9 mouse cellular contexts compared by ENCODE assay signal in the genomic region with DNA sequence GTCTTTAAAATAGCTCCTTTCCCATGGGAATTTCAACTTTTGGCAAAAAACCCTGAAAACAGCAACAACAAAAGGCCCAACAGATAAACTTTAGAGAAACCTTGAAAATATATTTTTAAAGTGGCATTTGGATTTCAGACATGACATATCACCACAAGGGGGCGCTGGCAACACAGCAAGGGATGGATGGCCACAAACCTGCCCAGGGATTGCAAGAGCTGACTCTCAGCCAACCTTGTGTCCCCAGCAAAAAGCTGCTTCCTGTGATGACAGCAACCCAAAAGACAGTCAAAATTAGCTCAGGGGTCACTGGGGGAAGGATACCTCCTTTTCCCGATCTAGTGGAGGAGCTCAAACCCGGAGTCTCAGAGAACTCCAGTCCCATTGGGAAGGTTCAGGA. TPM values are rescaled to one million over a fixed set of nuclear protein-coding genes. Genes with fewer than 3 reads are reported as not detected.
DNase-seq lines count a peak whose midpoint lies in the region; ATAC-seq and TF ChIP-seq lines count a peak whose summit lies in the region.
"Had no signal": no experiment of that assay in that cellular context is flagged by ENCODE, and none has a peak within 500 bp of the region (broad histone marks: within the 10 kb centered on the region; RNA-seq: fewer than 3 reads in every experiment).

No protein-coding gene starts in this region.

- no peak overlapping the region; the same call in 1 of the 2 replicates for H3K27ac ChIP-seq in ES-E14 (ENCODE audit: insufficient read depth, low read depth, low read length, poor library complexity, severe bottlenecking)
- H3K27ac ChIP-seq in embryonic facial prominence, embryonic 10.5 days (replicated peaks), result no peak overlapping the region
- H3K27ac ChIP-seq: macrophage had no signal

- no peaks in the 10 kb centered on the region for H3K9me3 ChIP-seq in ES-E14 (ENCODE audit: control insufficient read depth, insufficient read depth, low read depth, low read length)
- no peaks in the 10 kb centered on the region for H3K9me3 ChIP-seq in embryonic facial prominence, embryonic 10.5 days

- no peak overlapping the region for H3K9ac ChIP-seq in ES-E14 (ENCODE audit: insufficient read depth, low read depth, low read length, poor library complexity, severe bottlenecking)

- in situ Hi-C loops in ES-E14 (cut with MboI; ENCODE audit: low sequenced_read_pairs in 2 of 2, unreplicated experiment in 2 of 2), result no loop called here

- 6% methylated on average over 3 of the region's 3 CpGs for WGBS in embryonic facial prominence, embryonic 10.5 days

- H3K4me3 ChIP-seq in ES-E14 (ENCODE audit: insufficient read depth in 1 of 2, low read depth in 1 of 2, low read length in 2 of 2, poor library complexity in 1 of 2, severe bottlenecking in 1 of 2), result no peak overlapping the region
- H3K4me3 ChIP-seq in embryonic facial prominence, embryonic 10.5 days, result no peak overlapping the region

- DNase-seq in ES-E14 (ENCODE audit: low read depth, low spot score), result no peak
- DNase-seq in adrenal gland, postnatal 36 days, result peak; percentile 85 to 90
- peak; percentile 83 for DNase-seq in embryonic facial prominence, embryonic 10.5 days (ENCODE audit: low spot score)
- DNase-seq in heart, postnatal 25 days (ENCODE audit: low spot score), result peak; percentile 49
- peak; percentile 63 to 92 for DNase-seq in layer of hippocampus, postnatal 25 days (ENCODE audit: extremely low spot score in 1 of 2, low spot score in 1 of 2)
- DNase-seq in right cerebral cortex, postnatal 36 days (ENCODE audit: low spot score in 2 of 2), result peak; percentile 39 to 44
- DNase-seq in yolk sac, embryonic 10.5 days (ENCODE audit: low spot score), result peak; percentile 51

- ATAC-seq in megakaryocyte, adult 5-6 weeks (ENCODE audit: poor library complexity, severe bottlenecking), result peak; percentile 96

- H3K36me3 ChIP-seq in ES-E14 (ENCODE audit: control insufficient read depth, insufficient read depth, low read length, poor library complexity, severe bottlenecking), result no peaks in the 10 kb centered on the region
- no peaks in the 10 kb centered on the region for H3K36me3 ChIP-seq in embryonic facial prominence, embryonic 10.5 days (replicated peaks)

- peaks cover 5% of the 10 kb centered on the region; the same call in 1 of the 2 replicates for H3K27me3 ChIP-seq in embryonic facial prominence, embryonic 10.5 days (replicated peaks; ENCODE audit: low read depth, poor library complexity, severe bottlenecking)

- intact Hi-C loops in heart, postnatal 25 days (cut with DNase I), result loop anchor here (1.0 kb wide), 2 partner anchors 204 to 232 kb away; no protein-coding TSS in a partner anchor

- H3K4me1 ChIP-seq in ES-E14 (ENCODE audit: control insufficient read depth in 2 of 2, insufficient read depth in 2 of 2, low read length in 2 of 2, poor library complexity in 1 of 2), result peaks cover 4 to 14% of the 10 kb centered on the region in 2 experiments; a peak in 2 of 4 replicates
- peaks cover 16% of the 10 kb centered on the region for H3K4me1 ChIP-seq in embryonic facial prominence, embryonic 10.5 days

TF ChIP-seq in ES-E14, 5 proteins besides CTCF, POLR2A, EP300 and RAD21:
- TF ChIP-seq ZC3H11A (IDR thresholded peaks at IDR 0.05; ENCODE audit: borderline replicate concordance, low read depth, low read length) (peak; percentile 39; the same call in 1 of the 2 replicates), MAFK (IDR thresholded peaks at IDR 0.05; ENCODE audit: insufficient read depth, low read depth, low read length) (no peak)

RNA-seq across cellular contexts. Expression of gene Cyp2u1, which starts 17.2 kb away (rescaled TPM):
- 1.7 and 2.6 TPM in 2 replicates for total RNA-seq in ES-E14 (2012; rRNA removed)
- total RNA-seq in adrenal gland, postnatal 36 days (2021), result 10 to 100 TPM in 1 of 2 experiments, 1 to 10 TPM in 1; 7.9 to 22.7 TPM
- polyA plus RNA-seq in embryonic facial prominence, embryonic 10.5 days (2016; fragmentation: Nextera tagmentation; extraction: Ambion mirVana), result 0.69 and 1.5 TPM in 2 replicates
- total RNA-seq in heart, postnatal 25 days (2021), result 10 to 100 TPM; 33.7 to 34.8 TPM
- total RNA-seq in layer of hippocampus, postnatal 25 days (2021), result 10 to 100 TPM; 15.9 to 17.5 TPM
- 0.18 TPM in 1 of 2 replicates, not detected in the other for total RNA-seq in megakaryocyte, adult 5-6 weeks (2015)
- total RNA-seq in megakaryocyte, adult 5-6 weeks (2017), result 0.15 and 0.20 TPM in 2 replicates

RNA-seq across cellular contexts. Expression of gene Hadh, which starts 48.3 kb away (rescaled TPM):
- total RNA-seq in ES-E14 (2012; rRNA removed), result 44.2 and 64.1 TPM in 2 replicates
- total RNA-seq in adrenal gland, postnatal 36 days (2021), result 100 to 1,000 TPM; 430 to 487 TPM
- 97.1 and 101 TPM in 2 replicates for polyA plus RNA-seq in embryonic facial prominence, embryonic 10.5 days (2016; fragmentation: Nextera tagmentation; extraction: Ambion mirVana)
- total RNA-seq in heart, postnatal 25 days (2021), result 100 to 1,000 TPM; 662 to 714 TPM
- total RNA-seq in layer of hippocampus, postnatal 25 days (2021), result 10 to 100 TPM; 23.1 to 24.6 TPM
- total RNA-seq in megakaryocyte, adult 5-6 weeks (2015), result 25.3 and 34.4 TPM in 2 replicates
- total RNA-seq in megakaryocyte, adult 5-6 weeks (2017), result 26.0 and 29.6 TPM in 2 replicates
